Mouse (Mus musculus) forebrain, embryonic 12.5 days (tissue): ENCODE measurements around the gene Pacsin1. TPM values are rescaled to one million over a fixed set of nuclear protein-coding genes. Genes with fewer than 3 reads are reported as not detected.
A peak's percentile ranks its signal among the peaks of the same experiment; 100 is the strongest.

Experiments
- ATAC-seq: fragments of 200-750 bp; cut with Nextera tagmentation; 2 replicates; pipeline ENCODE4 v1.8.0; 2017; ENCODE audit warnings: moderate TSS enrichment; ENCODE audit not compliant: low FRiP score
- H3K27ac ChIP-seq: fragments of 300-500 bp; sonication (generic); 2 replicates; pipeline ENCODE4 v1.5.1; 2016; ENCODE audit warnings: mild to moderate bottlenecking
- H3K27me3 ChIP-seq: fragments of 300-500 bp; sonication (generic); 2 replicates; pipeline ENCODE4 v1.6.1; 2016; ENCODE audit warnings: mild to moderate bottlenecking
- H3K36me3 ChIP-seq: fragments of 300-500 bp; sonication (generic); replicated peaks from 2 replicates; pipeline ENCODE4 v1.6.1; 2016; ENCODE audit warnings: mild to moderate bottlenecking
- H3K4me1 ChIP-seq: fragments of 300-500 bp; sonication (generic); 2 replicates; pipeline ENCODE4 v1.6.1; 2016
- H3K4me2 ChIP-seq: fragments of 300-500 bp; sonication (generic); 2 replicates; pipeline ENCODE4 v1.6.1; 2016; ENCODE audit warnings: mild to moderate bottlenecking, moderate library complexity
- H3K4me3 ChIP-seq: fragments of 300-500 bp; sonication (generic); replicated peaks from 2 replicates; pipeline ENCODE4 v1.5.1; 2016; ENCODE audit warnings: mild to moderate bottlenecking
- H3K9ac ChIP-seq: fragments of 300-500 bp; sonication (generic); 2 replicates; pipeline ENCODE4 v1.6.1; 2016; ENCODE audit warnings: mild to moderate bottlenecking
- H3K9me3 ChIP-seq: fragments of 300-500 bp; sonication (generic); 2 replicates; pipeline ENCODE4 v1.6.1; 2016
- WGBS: fragments of 180-500 bp; shearing (Covaris S2); methylation state at CpG from one replicate; pipeline ENCODE4 v1.1.7; 2016; 5-methylcytosine and 5-hydroxymethylcytosine counted together
- polyA plus RNA-seq: library from polyadenylated mRNA; unstranded; fragments of >200 nt; fragmentation: Nextera tagmentation; extraction: Ambion mirVana; gene quantifications from 2 replicates; pipeline ENCODE4 v1.2.1, GENCODE M21; 2016

The Pacsin1 gene
- polyA plus RNA-seq, 1 experiment from 2014 or later = 9.0 TPM

GRCm38 (mm10) chr17:27719663-27720062 lies 64.4 kb downstream of the Pacsin1 start:
- ATAC-seq = no peak
- no peak overlapping the region for H3K9ac ChIP-seq
- peaks cover 21% of the 10 kb centered on the region for H3K4me1 ChIP-seq
- no peak overlapping the region for H3K4me2 ChIP-seq
- H3K36me3 ChIP-seq = no peaks in the 10 kb centered on the region
- no peaks in the 10 kb centered on the region for H3K9me3 ChIP-seq
- no peak overlapping the region for H3K4me3 ChIP-seq
- peaks cover 23% of the 10 kb centered on the region for H3K27me3 ChIP-seq
- 73% methylated on average over 14 of the region's 14 CpGs for WGBS
- H3K27ac ChIP-seq = no peak overlapping the region

GRCm38 (mm10) chr17:27720326-27720725 lies 65.0 kb downstream of the Pacsin1 start:
- Histone ChIP-seq H3K27me3 (peaks cover 23% of the 10 kb centered on the region), H3K36me3 (no peaks in the 10 kb centered on the region), H3K4me3 (no peak overlapping the region), H3K4me1 (peaks cover 28% of the 10 kb centered on the region), H3K9ac (no peak overlapping the region), H3K9me3 (no peaks in the 10 kb centered on the region), H3K4me2 (no peak overlapping the region), H3K27ac (no peak overlapping the region)
- ATAC-seq = no peak
- WGBS = 24% methylated on average over 9 of the region's 9 CpGs

- Histone ChIP-seq H3K36me3 (no peaks in the 10 kb centered on the region), H3K4me1 (peaks cover 36% of the 10 kb centered on the region), H3K27ac (no peak overlapping the region), H3K4me3 (no peak overlapping the region), H3K27me3 (peaks cover 22% of the 10 kb centered on the region), H3K4me2 (no peak overlapping the region), H3K9me3 (no peaks in the 10 kb centered on the region), H3K9ac (no peak overlapping the region)
- 73% methylated on average over 9 of the region's 9 CpGs for WGBS
- ATAC-seq = no peak
Observed at GRCm38 (mm10) chr17:27721125-27721664, 65.9 kb downstream of the Pacsin1 start.

- H3K9me3 ChIP-seq = no peaks in the 10 kb centered on the region
- H3K27ac ChIP-seq = no peak overlapping the region
- no peak for ATAC-seq
- H3K36me3 ChIP-seq = no peaks in the 10 kb centered on the region
- 28% methylated on average over 3 of the region's 3 CpGs for WGBS
- H3K27me3 ChIP-seq = peaks cover 12% of the 10 kb centered on the region; the same call in 1 of the 2 replicates
- no peak overlapping the region for H3K4me2 ChIP-seq
- H3K4me1 ChIP-seq = peaks cover 25% of the 10 kb centered on the region
- no peak overlapping the region for H3K4me3 ChIP-seq
- no peak overlapping the region for H3K9ac ChIP-seq
Observed at GRCm38 (mm10) chr17:27724327-27724726, 69.0 kb downstream of the Pacsin1 start.

GRCm38 (mm10) chr17:27725011-27725410 lies 69.7 kb downstream of the Pacsin1 start:
- Histone ChIP-seq H3K27me3 (peaks cover 12% of the 10 kb centered on the region; the same call in 1 of the 2 replicates), H3K4me3 (no peak overlapping the region), H3K36me3 (no peaks in the 10 kb centered on the region), H3K27ac (no peak overlapping the region), H3K9ac (0 out of 2 replicates have a peak overlapping the region, but pooled peaks have one; percentile 29), H3K4me2 (peak overlapping the region; percentile 31; the same call in 1 of the 2 replicates), H3K9me3 (no peaks in the 10 kb centered on the region), H3K4me1 (peaks cover 24% of the 10 kb centered on the region)
- WGBS = 27% methylated on average over 10 of the region's 10 CpGs
- ATAC-seq = no peak

GRCm38 (mm10) chr17:27725412-27725811 lies 70.1 kb downstream of the Pacsin1 start:
- 10% methylated on average over 10 of the region's 10 CpGs for WGBS
- H3K9me3 ChIP-seq = no peaks in the 10 kb centered on the region
- H3K36me3 ChIP-seq = no peaks in the 10 kb centered on the region
- no peak for ATAC-seq
- H3K4me2 ChIP-seq = peak overlapping the region; percentile 31; the same call in 1 of the 2 replicates
- H3K4me1 ChIP-seq = peaks cover 20% of the 10 kb centered on the region
- no peak overlapping the region for H3K4me3 ChIP-seq
- 0 out of 2 replicates have a peak overlapping the region, but pooled peaks have one; percentile 29 for H3K9ac ChIP-seq
- H3K27me3 ChIP-seq = peaks cover 12% of the 10 kb centered on the region; the same call in 1 of the 2 replicates
- no peak overlapping the region for H3K27ac ChIP-seq

GRCm38 (mm10) chr17:27726527-27726926 lies 71.2 kb downstream of the Pacsin1 start:
- WGBS = 74% methylated on average over 7 of the region's 7 CpGs
- ATAC-seq = no peak
- H3K4me3 ChIP-seq = no peak overlapping the region

GRCm38 (mm10) chr17:27728770-27729169 lies 73.5 kb downstream of the Pacsin1 start, which contains the start of gene Spdef:
Gene Spdef (minus strand): TSS chr17:27728955.
- Histone ChIP-seq H3K9me3 (no peaks in the 10 kb centered on the region), H3K9ac (no peak within 1 kb of the TSS), H3K36me3 (no peaks in the 10 kb centered on the region), H3K4me3 (no peak within 1 kb of the TSS), H3K4me1 (peaks cover 17% of the 10 kb centered on the region), H3K4me2 (no peak within 1 kb of the TSS), H3K27me3 (peaks cover 4% of the 10 kb centered on the region; the same call in 1 of the 2 replicates), H3K27ac (no peak within 1 kb of the TSS)
- no peak for ATAC-seq
- WGBS = 78% methylated on average over 10 of the region's 10 CpGs

More at GRCm38 (mm10) chr17:27726527-27726926, 71.2 kb downstream of the Pacsin1 start:
- Histone ChIP-seq H3K4me2 (no peak overlapping the region), H3K27me3 (peaks cover 12% of the 10 kb centered on the region; the same call in 1 of the 2 replicates), H3K9ac (no peak overlapping the region), H3K9me3 (no peaks in the 10 kb centered on the region), H3K27ac (no peak overlapping the region), H3K36me3 (no peaks in the 10 kb centered on the region), H3K4me1 (peaks cover 17% of the 10 kb centered on the region)

GRCm38 (mm10) chr17:27732152-27732551 lies 76.8 kb downstream of the Pacsin1 start:
- WGBS = 75% methylated on average over 5 of the region's 5 CpGs
- no peaks in the 10 kb centered on the region for H3K9me3 ChIP-seq
- H3K4me2 ChIP-seq = no peak overlapping the region
- H3K9ac ChIP-seq = no peak overlapping the region
- no peak for ATAC-seq
- peaks cover 8% of the 10 kb centered on the region for H3K4me1 ChIP-seq
- H3K27ac ChIP-seq = no peak overlapping the region
- no peak overlapping the region for H3K4me3 ChIP-seq
- no peaks in the 10 kb centered on the region for H3K27me3 ChIP-seq
- H3K36me3 ChIP-seq = no peaks in the 10 kb centered on the region

- no peak for ATAC-seq
- Histone ChIP-seq H3K4me3 (no peak overlapping the region), H3K9ac (no peak overlapping the region), H3K27ac (no peak overlapping the region), H3K4me1 (peaks cover 8% of the 10 kb centered on the region), H3K4me2 (no peak overlapping the region), H3K36me3 (no peaks in the 10 kb centered on the region), H3K9me3 (no peaks in the 10 kb centered on the region), H3K27me3 (no peaks in the 10 kb centered on the region)
- 94% methylated on average over 3 of the region's 3 CpGs for WGBS
Observed at GRCm38 (mm10) chr17:27732694-27733093, 77.4 kb downstream of the Pacsin1 start.

- no peak overlapping the region for H3K4me2 ChIP-seq
- no peak overlapping the region for H3K4me3 ChIP-seq
- WGBS = 20% methylated on average over 11 of the region's 13 CpGs
- H3K36me3 ChIP-seq = no peaks in the 10 kb centered on the region
- no peak overlapping the region for H3K27ac ChIP-seq
- H3K27me3 ChIP-seq = no peaks in the 10 kb centered on the region
- peaks cover 8% of the 10 kb centered on the region for H3K4me1 ChIP-seq
- ATAC-seq = no peak
- no peak overlapping the region for H3K9ac ChIP-seq
- H3K9me3 ChIP-seq = no peaks in the 10 kb centered on the region
Observed at GRCm38 (mm10) chr17:27734344-27735073, 79.2 kb downstream of the Pacsin1 start.

GRCm38 (mm10) chr17:27740961-27741360 lies 85.7 kb downstream of the Pacsin1 start:
- Histone ChIP-seq H3K4me3 (no peak overlapping the region), H3K27ac (no peak overlapping the region), H3K4me1 (no peaks in the 10 kb centered on the region), H3K9ac (no peak overlapping the region), H3K9me3 (no peaks in the 10 kb centered on the region), H3K4me2 (no peak overlapping the region), H3K27me3 (no peaks in the 10 kb centered on the region), H3K36me3 (no peaks in the 10 kb centered on the region)
- 92% methylated on average over 6 of the region's 6 CpGs for WGBS
- no peak for ATAC-seq
